Mouse (Mus musculus): Measurements from ENCODE around the gene Iqgap3.

Iqgap3 gene

GRCm38 (mm10) chr3:88138336-88139242 is 56.8 kb downstream of the Iqgap3 start:
- peak; percentile 97 for DNase-seq (ENCODE audit: low read depth, low spot score)

DNA sequence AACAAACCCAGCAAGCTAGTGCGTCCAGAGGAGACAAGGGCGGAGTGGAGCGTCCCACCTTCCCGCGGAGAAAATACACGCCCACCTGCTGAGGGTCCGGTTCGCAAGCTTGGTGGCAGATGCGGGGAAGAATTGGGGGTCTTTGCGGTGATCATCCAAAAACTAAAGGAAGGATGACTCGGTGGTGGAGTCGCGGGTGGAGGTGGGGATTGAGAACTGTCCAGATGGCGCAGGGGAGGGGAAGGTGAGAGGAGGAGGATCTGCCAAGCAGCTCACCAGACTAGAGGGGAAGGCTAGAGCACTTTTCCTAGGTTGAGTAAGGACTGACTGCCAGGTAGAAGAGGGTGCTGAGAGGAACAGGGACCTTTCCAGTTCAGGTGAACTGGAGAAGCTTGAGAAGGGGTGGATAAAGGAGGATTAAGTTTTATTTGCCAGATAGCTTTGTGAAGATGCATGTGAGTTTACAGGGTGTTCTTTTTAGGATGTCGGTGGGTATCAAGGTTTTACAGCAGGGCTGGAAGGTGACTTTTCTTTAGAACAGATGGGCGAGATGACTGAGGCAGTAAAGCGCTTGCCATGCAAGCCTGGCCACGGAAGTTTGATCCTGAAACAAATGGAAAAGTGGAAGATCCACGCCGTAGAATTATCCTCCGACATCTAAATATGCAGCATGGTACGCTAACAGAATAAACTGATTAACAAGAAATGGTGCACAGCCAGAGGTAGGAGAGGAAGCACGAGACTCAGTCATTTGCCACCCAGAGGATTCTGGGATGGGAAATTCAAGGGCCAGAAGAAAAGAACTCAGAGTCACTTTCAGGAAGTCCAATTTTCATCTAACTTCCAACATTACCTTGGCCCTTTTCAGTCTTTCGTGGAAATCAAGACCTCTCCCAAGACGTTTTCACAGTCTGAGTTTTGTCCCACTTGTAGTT is 57.7 kb downstream of the Iqgap3 start:
- peak; percentile 45 for DNase-seq (ENCODE audit: low read depth, low spot score)

DNA sequence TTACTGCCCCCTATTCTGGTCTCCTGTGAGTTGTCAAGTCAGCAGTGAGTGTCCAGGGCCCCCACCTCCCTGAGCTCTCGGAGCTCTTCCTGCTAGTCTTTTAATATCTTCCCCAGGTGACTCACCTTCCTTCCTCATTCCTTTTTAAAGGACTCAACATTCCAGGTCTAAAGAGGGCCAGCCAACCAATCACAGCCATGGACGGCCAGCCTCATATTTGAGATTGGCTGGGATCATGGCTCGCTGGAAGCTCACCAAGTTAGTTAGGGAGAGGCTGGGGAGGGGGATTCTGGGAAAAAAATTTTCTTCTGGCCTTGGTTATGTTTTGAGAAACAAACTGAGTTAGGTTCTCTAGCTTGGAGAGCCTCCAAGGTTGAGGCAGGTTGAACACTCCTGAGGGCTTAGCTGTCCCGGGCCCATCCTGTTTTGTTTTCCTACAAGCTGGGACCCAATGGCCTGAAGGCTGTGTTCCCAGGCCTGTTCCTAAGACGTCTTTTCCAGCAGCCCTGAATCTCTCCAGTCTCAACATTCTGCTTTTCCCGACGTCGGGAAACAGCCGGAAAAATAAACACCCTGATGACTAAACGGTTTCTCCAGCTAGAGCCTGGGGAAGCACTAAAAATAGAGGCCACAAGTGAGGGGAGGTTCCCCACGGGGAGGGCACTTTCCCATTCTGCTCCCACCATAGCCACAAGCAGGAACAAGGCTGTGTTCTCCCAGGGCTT is 58.6 kb downstream of the Iqgap3 start:
- DNase-seq (ENCODE audit: low read depth, low spot score), result no peak

DNA sequence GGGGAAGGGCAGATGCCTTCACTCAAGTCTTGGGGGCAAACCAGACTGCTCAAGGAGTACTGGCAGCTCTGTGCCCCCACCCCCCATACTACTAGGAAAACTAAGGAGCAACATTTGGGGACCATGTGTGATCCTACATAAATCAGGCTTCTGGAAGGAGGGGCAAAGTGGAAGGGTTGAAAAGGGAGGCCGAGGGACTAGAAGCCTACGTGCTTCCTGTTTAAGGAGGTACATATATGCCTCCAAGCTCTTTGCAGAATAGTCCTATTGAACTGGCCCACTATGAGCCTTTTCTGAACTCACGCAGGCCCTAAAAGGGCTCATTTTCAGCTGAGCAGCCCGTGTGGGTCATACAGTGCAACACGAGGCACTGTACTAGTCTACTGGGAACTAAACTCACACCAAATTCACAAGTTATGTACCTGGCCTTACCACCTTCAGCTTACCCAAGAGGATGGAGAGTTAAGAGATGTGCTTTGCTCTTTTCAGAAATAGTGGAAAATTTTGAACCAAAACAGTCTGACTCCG is 59.2 kb downstream of the Iqgap3 start:
- DNase-seq (ENCODE audit: low read depth, low spot score), result no peak

DNA sequence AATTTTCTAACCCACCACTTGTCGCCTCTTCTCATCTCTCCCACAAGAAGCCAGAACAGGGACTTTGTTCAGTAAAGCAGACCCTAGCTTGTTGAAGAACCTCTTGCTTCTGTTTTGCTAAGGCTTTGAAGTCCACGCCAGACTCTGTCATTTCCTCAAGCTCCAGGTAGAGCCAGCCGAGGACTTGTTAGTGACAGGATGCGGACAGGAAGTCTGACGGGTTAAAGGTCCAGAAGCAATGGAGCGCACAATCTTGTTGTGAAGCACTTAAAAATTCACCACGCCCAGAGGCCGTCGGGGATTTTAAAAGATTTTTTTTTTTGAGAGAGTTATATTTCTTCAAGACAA is 59.6 kb downstream of the Iqgap3 start:
- peak; percentile 88 for DNase-seq (ENCODE audit: low read depth, low spot score)

DNA sequence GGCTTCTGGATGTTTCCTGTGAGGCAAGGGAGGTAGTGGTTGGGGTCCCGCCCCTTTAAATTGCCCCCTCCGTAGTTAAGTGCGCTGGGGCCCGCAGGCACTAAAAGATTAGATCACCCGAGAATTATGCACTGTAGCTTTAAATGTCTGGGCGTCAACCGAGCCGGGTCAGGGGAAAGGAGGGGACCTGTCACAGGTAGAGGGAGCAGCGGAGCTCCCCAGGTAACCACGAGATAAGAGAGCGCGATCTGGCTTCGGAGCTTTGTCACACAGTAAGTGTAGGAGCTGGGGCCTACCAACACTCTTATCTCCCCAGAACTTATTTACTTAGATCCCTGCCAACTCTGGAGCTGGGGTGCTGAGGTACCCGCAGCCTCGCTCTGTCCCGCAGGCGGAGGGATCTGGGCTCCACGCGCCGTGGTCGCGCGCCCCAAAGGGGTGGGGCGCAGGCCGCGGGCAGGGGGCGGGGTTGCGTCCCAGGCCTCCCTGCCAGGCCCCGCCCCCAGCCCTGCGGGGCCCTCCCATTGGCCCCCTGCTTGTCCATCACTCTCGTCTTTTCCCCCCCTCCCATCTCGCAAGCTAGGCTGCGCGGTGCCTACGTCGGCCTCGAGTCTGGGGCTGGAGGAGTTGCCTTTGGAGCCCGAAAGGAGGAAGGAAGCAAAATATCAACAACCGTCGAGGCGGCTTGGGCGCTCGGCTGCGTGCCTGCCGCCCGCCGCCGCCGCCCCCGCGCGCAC is 60.2 kb downstream of the Iqgap3 start, which contains the start of gene Mef2d:
Gene Mef2d (plus strand): TSS at position 586 of the 737 bp plus-strand sequence.
- DNase-seq (ENCODE audit: low read depth, low spot score), result peak; percentile 99

- no peak for DNase-seq (ENCODE audit: low read depth, low spot score)
These were observed 60.8 kb downstream of the Iqgap3 start for GRCm38 (mm10) chr3:88142546-88142915.

DNA sequence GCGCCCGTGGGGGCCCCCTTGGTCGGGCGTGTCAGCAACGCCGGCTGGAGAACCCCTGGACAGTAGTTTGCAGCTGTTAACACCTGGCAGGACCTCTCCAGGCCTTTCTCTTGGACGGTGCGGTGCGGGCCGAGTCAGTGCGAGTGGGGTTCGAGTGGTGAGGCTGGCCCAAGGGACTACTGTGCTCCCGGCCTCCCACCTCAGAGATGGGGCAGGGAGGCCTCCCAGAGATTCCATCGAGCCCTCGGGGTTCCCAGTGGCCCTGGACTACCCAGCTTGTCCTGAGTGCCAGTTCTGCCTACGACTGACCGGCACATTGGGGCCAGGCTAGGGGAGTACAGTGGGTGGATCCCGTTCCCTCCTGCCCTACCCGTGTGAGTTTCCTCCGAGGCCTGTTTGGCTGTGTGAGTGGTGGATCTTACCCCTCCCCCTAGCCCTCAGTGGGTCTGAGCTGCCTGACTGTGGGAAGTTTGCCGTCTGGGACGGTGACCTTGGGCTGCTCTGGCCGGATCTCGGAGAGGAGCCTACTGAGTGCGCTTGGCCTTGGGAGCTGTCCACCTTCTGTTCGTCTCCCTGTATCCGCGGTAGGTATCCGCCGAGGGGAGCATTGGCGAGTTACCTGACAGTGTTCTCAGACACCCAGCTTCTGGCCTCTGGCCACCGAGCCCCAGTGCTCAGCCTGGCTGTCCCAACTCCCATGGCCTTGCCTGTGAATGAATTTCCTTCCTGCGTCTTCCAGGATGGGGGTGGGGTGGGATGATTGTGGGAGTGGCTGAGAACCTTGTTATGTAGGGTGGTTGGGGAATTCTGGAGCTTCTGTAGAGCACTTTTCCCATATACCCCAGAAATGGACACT is 61.4 kb downstream of the Iqgap3 start:
- DNase-seq (ENCODE audit: low read depth, low spot score), result peak; percentile 59

- peak; percentile 48 for DNase-seq (ENCODE audit: low read depth, low spot score)
These were observed 62.3 kb downstream of the Iqgap3 start for GRCm38 (mm10) chr3:88143961-88144486.

DNA sequence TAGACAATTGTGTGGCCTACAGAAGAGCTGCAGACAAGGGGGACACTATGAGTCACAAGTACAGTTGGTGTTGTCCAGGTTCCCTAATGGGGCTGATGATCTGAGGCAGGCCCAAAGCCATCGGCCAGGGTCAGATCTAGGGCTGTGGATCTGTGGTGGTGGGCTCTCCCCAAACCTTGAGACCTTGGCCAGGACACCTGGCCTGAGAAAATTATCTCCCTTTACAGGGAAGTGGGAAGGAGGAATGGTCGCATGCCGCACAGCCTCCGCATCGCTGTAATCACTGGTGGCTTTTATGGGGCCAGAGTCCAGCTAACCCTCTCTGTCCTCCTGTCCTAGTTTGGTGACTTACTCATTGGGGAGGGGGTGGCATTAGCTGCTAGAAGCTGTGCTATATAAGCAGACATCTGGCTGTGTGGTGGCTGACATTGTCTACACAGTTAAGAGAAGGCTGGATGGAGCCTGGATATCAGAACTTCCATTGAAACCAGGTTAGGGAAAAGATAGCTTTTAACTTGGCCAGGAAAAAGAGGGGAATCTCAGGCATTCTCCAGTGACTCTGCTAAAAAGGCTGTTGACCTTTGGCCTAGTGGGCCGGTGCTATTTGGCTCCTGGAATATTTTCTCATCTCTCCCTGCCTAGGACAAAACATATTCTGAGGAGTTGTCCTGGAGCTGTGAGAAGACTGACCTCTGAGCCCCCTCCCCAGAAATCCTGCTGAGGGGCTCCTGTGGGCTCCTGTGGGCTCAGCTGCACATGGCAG is 63.1 kb downstream of the Iqgap3 start:
- no peak for DNase-seq (ENCODE audit: low read depth, low spot score)

DNA sequence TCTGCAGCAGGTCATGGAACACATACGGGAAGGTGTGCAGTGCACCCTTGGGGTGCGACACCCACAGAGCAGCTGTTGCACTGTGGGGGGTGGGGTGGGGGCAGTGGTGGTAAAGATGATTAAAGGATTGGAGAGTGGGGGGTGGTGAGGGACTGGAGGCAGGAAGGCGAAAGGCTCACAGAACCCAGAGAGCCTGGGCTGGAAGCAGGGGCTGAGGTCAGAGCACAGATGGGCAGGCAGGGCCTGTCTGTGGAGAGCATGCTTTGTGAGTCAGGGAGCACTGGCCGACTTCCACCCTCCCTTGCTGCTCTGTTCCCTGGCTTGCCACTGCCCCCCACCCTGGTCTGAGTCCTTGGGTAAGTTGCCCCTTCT is 63.6 kb downstream of the Iqgap3 start:
- peak; percentile 46 for DNase-seq (ENCODE audit: low read depth, low spot score)

GRCm38 (mm10) chr3:88145952-88146351 is 64.2 kb downstream of the Iqgap3 start:
- DNase-seq (ENCODE audit: low read depth, low spot score), result no peak

DNA sequence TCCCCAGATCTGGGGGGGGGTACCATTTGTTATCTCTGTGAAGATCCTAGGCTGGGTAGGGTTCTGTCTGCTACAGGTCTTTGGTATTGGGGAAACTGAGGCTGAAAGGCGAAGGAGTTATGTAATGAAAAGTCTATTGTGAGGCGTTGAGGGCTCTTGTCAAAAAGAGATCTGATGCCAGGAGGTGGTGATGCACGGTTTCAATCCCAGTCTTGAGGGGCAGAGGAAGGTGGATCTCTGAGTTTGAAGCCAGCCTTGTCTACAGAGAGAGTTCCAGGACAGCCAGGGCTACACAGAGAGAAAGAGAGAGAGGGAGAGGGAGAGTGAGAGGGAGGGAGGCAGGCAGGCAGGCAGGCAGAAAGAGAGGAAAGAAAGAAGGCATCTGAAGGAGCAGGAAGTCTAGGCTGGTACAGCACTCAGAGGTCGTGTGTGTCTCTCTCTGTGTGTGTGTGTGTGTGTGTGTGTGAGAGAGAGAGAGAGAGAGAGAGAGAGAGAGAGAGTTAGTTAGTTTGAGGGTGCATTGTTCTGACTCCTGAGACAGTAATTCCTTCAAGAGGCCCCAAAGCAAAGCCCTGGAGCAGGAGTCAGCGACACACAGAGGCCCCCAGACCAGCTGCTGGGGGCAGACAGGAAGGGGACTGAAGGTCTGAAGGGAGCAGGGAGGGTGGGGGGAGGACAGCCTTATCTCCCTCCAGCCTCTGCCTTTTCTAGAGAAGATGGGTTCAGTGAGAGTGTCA is 64.8 kb downstream of the Iqgap3 start:
- DNase-seq (ENCODE audit: low read depth, low spot score), result peak; percentile 45

DNA sequence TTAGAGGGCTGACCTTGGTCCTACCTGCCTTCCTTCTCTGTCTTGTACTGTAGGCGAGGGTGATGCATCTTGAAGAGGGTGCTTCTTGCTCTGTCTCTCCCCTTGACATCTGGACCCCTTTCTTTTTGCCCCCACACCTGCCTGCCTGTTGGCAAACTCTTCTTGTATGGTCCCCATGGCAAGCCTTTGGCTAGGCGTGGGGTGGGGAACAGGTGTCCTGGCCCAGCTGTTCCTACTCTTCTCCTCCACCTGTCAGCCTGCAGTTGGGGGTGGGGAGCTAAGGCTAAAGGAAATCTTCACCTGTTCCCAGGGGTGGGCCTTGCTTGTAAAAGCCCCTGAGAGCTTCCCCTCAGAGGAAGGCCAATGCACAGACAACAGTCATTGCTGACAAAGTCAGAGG is 65.7 kb downstream of the Iqgap3 start:
- DNase-seq (ENCODE audit: low read depth, low spot score), result no peak

GRCm38 (mm10) chr3:88147866-88148265 is 66.1 kb downstream of the Iqgap3 start:
- DNase-seq (ENCODE audit: low read depth, low spot score), result no peak

GRCm38 (mm10) chr3:88148354-88148753 is 66.6 kb downstream of the Iqgap3 start:
- DNase-seq (ENCODE audit: low read depth, low spot score), result no peak

DNA sequence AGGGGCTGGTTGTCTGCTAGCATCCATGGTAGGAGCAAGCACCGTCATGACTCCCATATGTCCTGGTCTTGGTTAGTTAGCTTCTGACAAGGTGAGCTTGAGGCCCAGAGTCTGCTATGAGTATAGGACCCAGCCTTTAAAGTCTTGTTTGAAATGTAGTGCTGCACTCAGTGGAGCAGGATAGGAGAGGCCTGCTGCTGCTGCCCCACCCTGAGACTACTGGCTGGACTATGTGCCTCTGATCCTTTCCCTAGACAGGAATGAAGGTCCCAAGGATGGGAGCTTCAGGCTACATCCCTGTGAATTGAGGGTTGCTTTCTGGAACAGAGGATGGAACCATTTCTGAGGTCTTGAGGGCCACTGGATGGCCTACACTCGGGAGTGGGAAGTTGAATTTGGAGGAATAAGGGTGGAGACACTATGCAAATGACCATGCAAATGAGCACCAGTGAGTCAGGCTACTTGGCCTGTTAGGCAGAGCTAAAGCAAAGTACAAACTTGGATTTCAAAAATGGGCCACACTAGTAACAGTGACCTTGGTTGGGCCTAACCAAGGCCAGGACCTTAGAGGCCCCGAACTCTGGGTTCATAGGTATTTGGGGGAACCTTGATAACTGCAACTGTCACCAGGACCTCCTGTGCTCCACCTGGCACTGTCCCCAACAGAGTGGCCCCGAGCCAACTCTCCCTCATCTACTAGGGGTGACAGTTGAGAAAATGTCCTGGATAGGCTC is 67.2 kb downstream of the Iqgap3 start:
- no peak for DNase-seq (ENCODE audit: low read depth, low spot score)
